Mouse (Mus musculus): ENCODE results near the gene Olfr1100. TPM values are rescaled to one million over a fixed set of nuclear protein-coding genes. Genes with fewer than 3 reads are reported as not detected.

Olfr1100 gene
- total RNA-seq (2021) (not detected), polyA plus RNA-seq (2012; rRNA removed) (not detected in 2 replicates)
- long read RNA-seq, result 0 reads

- no peaks in the 10 kb centered on the region for H3K27me3 ChIP-seq (ENCODE audit: control insufficient read depth, insufficient read depth, low read length)
- no peak for DNase-seq
- TF ChIP-seq POLR2A (IDR thresholded peaks at IDR 0.05; ENCODE audit: insufficient read depth, low read depth, low read length), result no peak
- TF ChIP-seq EP300 (IDR thresholded peaks at IDR 0.05; ENCODE audit: insufficient read depth, low read depth, low read length), result no peak
- TF ChIP-seq CTCF (IDR thresholded peaks at IDR 0.05), result no peak
These were observed at the start of gene Olfr1100 for GRCm38 (mm10) chr2:86979854-86980253. TSS of gene Olfr1100 (minus strand) at chr2:86979954.

DNA sequence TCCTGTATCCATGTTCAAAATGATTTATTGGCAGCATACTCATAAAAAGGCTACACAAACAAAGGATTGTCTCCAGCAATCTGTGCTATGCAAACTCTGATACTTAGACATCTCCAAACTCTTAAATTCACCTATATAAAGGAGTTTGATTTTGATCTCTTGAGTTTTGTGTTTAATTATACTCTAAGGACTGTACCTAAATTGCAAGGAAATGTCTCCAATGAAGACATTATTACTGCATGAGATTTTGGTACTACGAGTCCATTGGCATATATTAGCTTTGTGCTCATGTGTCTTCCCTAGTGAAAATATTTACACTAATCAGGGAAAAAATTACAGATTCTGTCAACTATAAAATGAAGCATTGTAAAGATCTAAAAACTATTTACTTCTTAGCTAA, 47.2 kb upstream of the Olfr1100 start, which contains the start of gene Olfr1104:
TSS of gene Olfr1104 (minus strand) at position 101 of the 400 bp plus-strand sequence.
- H3K4me3 ChIP-seq, result no peak within 1 kb of the TSS
- 64% methylated on average over 1 of the region's 1 CpGs for WGBS
- H3K27me3 ChIP-seq (ENCODE audit: control insufficient read depth, insufficient read depth, low read length), result no peaks in the 10 kb centered on the region
- no peaks in the 10 kb centered on the region for H3K36me3 ChIP-seq (ENCODE audit: control insufficient read depth, insufficient read depth, low read length)
- no peak within 1 kb of the TSS for H3K9ac ChIP-seq (ENCODE audit: low read depth, low read length)
- no peak within 1 kb of the TSS for H3K27ac ChIP-seq
- no peaks in the 10 kb centered on the region for H3K79me2 ChIP-seq (replicated peaks; ENCODE audit: control insufficient read depth, insufficient read depth, low read length)
- no peaks in the 10 kb centered on the region for H3K4me1 ChIP-seq (ENCODE audit: control insufficient read depth, insufficient read depth, low read length)
- no peak for TF ChIP-seq CTCF (IDR thresholded peaks at IDR 0.05)
- no peak for TF ChIP-seq EP300 (IDR thresholded peaks at IDR 0.05; ENCODE audit: insufficient read depth, low read depth, low read length)
- TF ChIP-seq POLR2A (IDR thresholded peaks at IDR 0.05; ENCODE audit: insufficient read depth, low read depth, low read length), result no peak
- no peak for DNase-seq
- intact Hi-C loops (cut with DNase I), result no loop called here

More at GRCm38 (mm10) chr2:86979854-86980253, at the start of gene Olfr1100:
- no peaks in the 10 kb centered on the region for H3K4me1 ChIP-seq (ENCODE audit: control insufficient read depth, insufficient read depth, low read length)
- WGBS, result 58% methylated on average over 3 of the region's 3 CpGs
- H3K4me3 ChIP-seq, result no peak within 1 kb of the TSS
- no peak within 1 kb of the TSS for H3K9ac ChIP-seq (ENCODE audit: low read depth, low read length)
- H3K27ac ChIP-seq, result no peak within 1 kb of the TSS
- no peaks in the 10 kb centered on the region for H3K79me2 ChIP-seq (replicated peaks; ENCODE audit: control insufficient read depth, insufficient read depth, low read length)
- H3K36me3 ChIP-seq (ENCODE audit: control insufficient read depth, insufficient read depth, low read length), result no peaks in the 10 kb centered on the region
- intact Hi-C loops (cut with DNase I), result no loop called here

DNA sequence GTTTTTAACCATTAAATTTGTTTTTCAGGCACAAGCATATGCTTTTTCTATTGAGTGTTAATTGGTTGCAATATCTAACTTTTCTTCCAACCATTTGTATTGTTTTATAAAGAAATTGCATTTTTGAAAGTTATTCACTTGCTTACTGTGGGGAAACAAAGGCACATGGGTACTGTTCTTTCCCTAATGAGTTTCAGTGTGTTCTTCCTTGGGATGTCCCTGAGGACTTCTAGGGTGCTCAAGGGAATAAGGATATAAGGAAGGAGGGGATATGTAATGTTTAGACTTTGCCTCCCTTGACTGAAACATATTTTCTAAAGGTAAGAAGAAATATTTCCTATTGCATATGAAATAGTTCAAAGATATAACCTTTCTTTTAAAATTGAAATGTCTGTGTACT, 18.3 kb upstream of the Olfr1100 start, which contains the start of gene Olfr1102:
TSS of gene Olfr1102 (plus strand) at position 301 of the 400 bp plus-strand sequence.
- no peak within 1 kb of the TSS for H3K9ac ChIP-seq (ENCODE audit: low read depth, low read length)
- H3K4me1 ChIP-seq (ENCODE audit: control insufficient read depth, insufficient read depth, low read length), result no peaks in the 10 kb centered on the region
- no peaks in the 10 kb centered on the region for H3K36me3 ChIP-seq (ENCODE audit: control insufficient read depth, insufficient read depth, low read length)
- no peak within 1 kb of the TSS for H3K4me3 ChIP-seq
- DNase-seq, result no peak
- intact Hi-C loops (cut with DNase I), result no loop called here
- H3K27me3 ChIP-seq (ENCODE audit: control insufficient read depth, insufficient read depth, low read length), result no peaks in the 10 kb centered on the region
- TF ChIP-seq EP300 (IDR thresholded peaks at IDR 0.05; ENCODE audit: insufficient read depth, low read depth, low read length) (no peak), CTCF (IDR thresholded peaks at IDR 0.05) (no peak), POLR2A (IDR thresholded peaks at IDR 0.05; ENCODE audit: insufficient read depth, low read depth, low read length) (no peak)
- H3K79me2 ChIP-seq (replicated peaks; ENCODE audit: control insufficient read depth, insufficient read depth, low read length), result no peaks in the 10 kb centered on the region
- no peak within 1 kb of the TSS for H3K27ac ChIP-seq

DNA sequence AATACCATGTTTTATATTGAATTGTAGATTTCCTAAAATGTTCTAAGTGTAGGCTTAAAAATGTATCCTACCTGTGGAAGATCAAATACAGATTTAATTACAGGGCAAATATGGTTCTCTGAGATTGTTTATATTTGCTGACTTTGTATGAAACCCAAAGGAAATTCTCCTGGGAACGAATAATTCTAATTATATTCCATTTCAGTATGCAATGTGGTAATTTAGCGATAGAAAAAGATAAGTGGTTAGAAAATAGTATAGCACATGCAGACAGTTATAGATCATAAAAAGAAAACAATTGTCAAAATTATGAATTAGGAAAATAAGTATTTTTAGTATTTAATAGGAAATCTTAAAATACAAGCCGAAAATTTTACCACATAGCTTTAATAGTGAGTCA, 11.4 kb upstream of the Olfr1100 start, which contains the start of gene Olfr1101:
TSS of gene Olfr1101 (minus strand) at position 101 of the 400 bp plus-strand sequence.
- TF ChIP-seq EP300 (IDR thresholded peaks at IDR 0.05; ENCODE audit: insufficient read depth, low read depth, low read length) (no peak), CTCF (IDR thresholded peaks at IDR 0.05) (no peak), POLR2A (IDR thresholded peaks at IDR 0.05; ENCODE audit: insufficient read depth, low read depth, low read length) (no peak)
- intact Hi-C loops (cut with DNase I), result no loop called here
- WGBS, result 52% methylated on average over 3 of the region's 3 CpGs
- DNase-seq, result no peak
- Histone ChIP-seq H3K79me2 (replicated peaks; ENCODE audit: control insufficient read depth, insufficient read depth, low read length) (no peaks in the 10 kb centered on the region), H3K27ac (no peak within 1 kb of the TSS), H3K4me1 (ENCODE audit: control insufficient read depth, insufficient read depth, low read length) (no peaks in the 10 kb centered on the region), H3K36me3 (ENCODE audit: control insufficient read depth, insufficient read depth, low read length) (no peaks in the 10 kb centered on the region), H3K4me3 (no peak within 1 kb of the TSS), H3K9ac (ENCODE audit: low read depth, low read length) (no peak within 1 kb of the TSS), H3K27me3 (ENCODE audit: control insufficient read depth, insufficient read depth, low read length) (no peaks in the 10 kb centered on the region)

- Histone ChIP-seq H3K79me2 (replicated peaks; ENCODE audit: control insufficient read depth, insufficient read depth, low read length) (no peaks in the 10 kb centered on the region), H3K4me1 (ENCODE audit: control insufficient read depth, insufficient read depth, low read length) (no peaks in the 10 kb centered on the region), H3K27ac (no peak within 1 kb of the TSS), H3K4me3 (no peak within 1 kb of the TSS), H3K36me3 (ENCODE audit: control insufficient read depth, insufficient read depth, low read length) (no peaks in the 10 kb centered on the region), H3K9ac (ENCODE audit: low read depth, low read length) (no peak within 1 kb of the TSS), H3K27me3 (ENCODE audit: control insufficient read depth, insufficient read depth, low read length) (no peaks in the 10 kb centered on the region)
- intact Hi-C loops (cut with DNase I), result no loop called here
- TF ChIP-seq CTCF (IDR thresholded peaks at IDR 0.05) (no peak), EP300 (IDR thresholded peaks at IDR 0.05; ENCODE audit: insufficient read depth, low read depth, low read length) (no peak), POLR2A (IDR thresholded peaks at IDR 0.05; ENCODE audit: insufficient read depth, low read depth, low read length) (no peak)
- no peak for DNase-seq
- 74% methylated on average over 1 of the region's 1 CpGs for WGBS
These were observed 19.2 kb downstream of the Olfr1100 start, which contains the start of gene Olfr1099 for GRCm38 (mm10) chr2:86960593-86960992. TSS of gene Olfr1099 (minus strand) at chr2:86960693.

- DNase-seq, result no peak
- intact Hi-C loops (cut with DNase I), result no loop called here
- Histone ChIP-seq H3K27ac (no peak overlapping the region), H3K4me3 (no peak overlapping the region), H3K36me3 (ENCODE audit: control insufficient read depth, insufficient read depth, low read length) (no peaks in the 10 kb centered on the region), H3K4me1 (ENCODE audit: control insufficient read depth, insufficient read depth, low read length) (no peaks in the 10 kb centered on the region), H3K9ac (ENCODE audit: low read depth, low read length) (no peak overlapping the region), H3K79me2 (replicated peaks; ENCODE audit: control insufficient read depth, insufficient read depth, low read length) (no peaks in the 10 kb centered on the region), H3K27me3 (ENCODE audit: control insufficient read depth, insufficient read depth, low read length) (no peaks in the 10 kb centered on the region)
- no peak for TF ChIP-seq CTCF (IDR thresholded peaks at IDR 0.05)
- no peak for TF ChIP-seq POLR2A (IDR thresholded peaks at IDR 0.05; ENCODE audit: insufficient read depth, low read depth, low read length)
These were observed 53.2 kb downstream of the Olfr1100 start for GRCm38 (mm10) chr2:86926557-86926956.

Other genes starting within 250 kb of the Olfr1100 start
- not detected for gene Olfr1089, start 246.3 kb downstream of the Olfr1100 start, total RNA-seq (2021)
- gene Olfr1089, start 246.3 kb downstream of the Olfr1100 start, polyA plus RNA-seq (2012; rRNA removed), result not detected in 2 replicates
- gene Olfr1090, start 221.0 kb downstream of the Olfr1100 start, total RNA-seq (2021), result not detected
- gene Olfr1090, start 221.0 kb downstream of the Olfr1100 start, polyA plus RNA-seq (2012; rRNA removed), result not detected in 2 replicates
- not detected for gene Olfr1093, start 197.5 kb downstream of the Olfr1100 start, total RNA-seq (2021)
- not detected in 2 replicates for gene Olfr1093, start 197.5 kb downstream of the Olfr1100 start, polyA plus RNA-seq (2012; rRNA removed)
- gene Olfr141, start 169.9 kb downstream of the Olfr1100 start, total RNA-seq (2021), result not detected
- not detected in 2 replicates for gene Olfr141, start 169.9 kb downstream of the Olfr1100 start, polyA plus RNA-seq (2012; rRNA removed)
- gene Olfr1094, start 155.3 kb downstream of the Olfr1100 start, total RNA-seq (2021), result not detected
- not detected in 2 replicates for gene Olfr1094, start 155.3 kb downstream of the Olfr1100 start, polyA plus RNA-seq (2012; rRNA removed)
- not detected for gene Olfr1095, start 128.3 kb downstream of the Olfr1100 start, total RNA-seq (2021)
- gene Olfr1095, start 128.3 kb downstream of the Olfr1100 start, polyA plus RNA-seq (2012; rRNA removed), result not detected in 2 replicates
- gene Gm13723, start 105.2 kb downstream of the Olfr1100 start, total RNA-seq (2021), result not detected
- gene Gm13723, start 105.2 kb downstream of the Olfr1100 start, polyA plus RNA-seq (2012; rRNA removed), result not detected in 2 replicates
- not detected for gene Olfr1097, start 87.7 kb downstream of the Olfr1100 start, total RNA-seq (2021)
- not detected in 2 replicates for gene Olfr1097, start 87.7 kb downstream of the Olfr1100 start, polyA plus RNA-seq (2012; rRNA removed)
- gene Olfr1098, start 55.4 kb downstream of the Olfr1100 start, total RNA-seq (2021), result not detected
- gene Olfr1098, start 55.4 kb downstream of the Olfr1100 start, polyA plus RNA-seq (2012; rRNA removed), result not detected in 2 replicates
- not detected for gene Olfr1099, start 19.3 kb downstream of the Olfr1100 start, total RNA-seq (2021)
- not detected in 2 replicates for gene Olfr1099, start 19.3 kb downstream of the Olfr1100 start, polyA plus RNA-seq (2012; rRNA removed)
- gene Olfr1101, start 11.3 kb upstream of the Olfr1100 start, total RNA-seq (2021), result not detected
- not detected in 2 replicates for gene Olfr1101, start 11.3 kb upstream of the Olfr1100 start, polyA plus RNA-seq (2012; rRNA removed)
- not detected for gene Olfr1102, start 18.4 kb upstream of the Olfr1100 start, total RNA-seq (2021)
- gene Olfr1102, start 18.4 kb upstream of the Olfr1100 start, polyA plus RNA-seq (2012; rRNA removed), result not detected in 2 replicates
- gene Olfr1104, start 47.1 kb upstream of the Olfr1100 start, total RNA-seq (2021), result not detected
- gene Olfr1104, start 47.1 kb upstream of the Olfr1100 start, polyA plus RNA-seq (2012; rRNA removed), result not detected in 2 replicates
- not detected for gene Olfr1105, start 56.6 kb upstream of the Olfr1100 start, total RNA-seq (2021)
- gene Olfr1105, start 56.6 kb upstream of the Olfr1100 start, polyA plus RNA-seq (2012; rRNA removed), result not detected in 2 replicates
- gene Olfr1106, start 72.3 kb upstream of the Olfr1100 start, total RNA-seq (2021), result not detected
- gene Olfr1106, start 72.3 kb upstream of the Olfr1100 start, polyA plus RNA-seq (2012; rRNA removed), result not detected in 2 replicates
- gene Olfr1107, start 95.9 kb upstream of the Olfr1100 start, total RNA-seq (2021), result not detected
- not detected in 2 replicates for gene Olfr1107, start 95.9 kb upstream of the Olfr1100 start, polyA plus RNA-seq (2012; rRNA removed)
- not detected for gene Olfr1109, start 116.1 kb upstream of the Olfr1100 start, total RNA-seq (2021)
- gene Olfr1109, start 116.1 kb upstream of the Olfr1100 start, polyA plus RNA-seq (2012; rRNA removed), result not detected in 2 replicates
- gene Olfr259, start 134.6 kb upstream of the Olfr1100 start, total RNA-seq (2021), result not detected
- gene Olfr259, start 134.6 kb upstream of the Olfr1100 start, polyA plus RNA-seq (2012; rRNA removed), result not detected in 2 replicates
- not detected for gene Olfr1110, start 160.3 kb upstream of the Olfr1100 start, total RNA-seq (2021)
- not detected in 2 replicates for gene Olfr1110, start 160.3 kb upstream of the Olfr1100 start, polyA plus RNA-seq (2012; rRNA removed)
- gene Olfr1111, start 172.7 kb upstream of the Olfr1100 start, total RNA-seq (2021), result not detected
- not detected in 2 replicates for gene Olfr1111, start 172.7 kb upstream of the Olfr1100 start, polyA plus RNA-seq (2012; rRNA removed)
- not detected for gene Olfr1112, start 207.8 kb upstream of the Olfr1100 start, total RNA-seq (2021)
- not detected in 2 replicates for gene Olfr1112, start 207.8 kb upstream of the Olfr1100 start, polyA plus RNA-seq (2012; rRNA removed)
- not detected for gene Olfr1113, start 229.0 kb upstream of the Olfr1100 start, total RNA-seq (2021)
- gene Olfr1113, start 229.0 kb upstream of the Olfr1100 start, polyA plus RNA-seq (2012; rRNA removed), result not detected in 2 replicates

All from heart, adult 2 months (tissue).